Mouse (Mus musculus) cerebral cortex, adult 2 months (tissue): ENCODE measurements around the gene Olfr790.

ENCODE experiments used
- WGBS: fragments of 180-500 bp; shearing (Covaris S2); methylation state at CpG from one replicate; pipeline ENCODE4 v1.1.7; 2018; 5-methylcytosine and 5-hydroxymethylcytosine counted together

The Olfr790 gene

GRCm38 (mm10) chr10:129498192-129498591 lies at the start of gene Olfr790:
Olfr790 (plus strand) TSS chr10:129498492.

GRCm38 (mm10) chr10:129461562-129461961 lies 36.7 kb upstream of the Olfr790 start, which contains the start of gene Olfr787:
Olfr787 (plus strand) TSS chr10:129461862.
- 86% methylated on average over 3 of the region's 3 CpGs for WGBS

GRCm38 (mm10) chr10:129470698-129471097 lies 27.6 kb upstream of the Olfr790 start, which contains the start of gene Olfr788:
Olfr788 (plus strand) TSS chr10:129470998.

GRCm38 (mm10) chr10:129473256-129473655 lies 25.0 kb upstream of the Olfr790 start:
- WGBS: 62% methylated on average over 2 of the region's 2 CpGs

GRCm38 (mm10) chr10:129484452-129484851 lies 13.8 kb upstream of the Olfr790 start, which contains the start of gene Olfr789:
Olfr789 (plus strand) TSS chr10:129484752.
- WGBS: 64% methylated on average over 2 of the region's 2 CpGs

- 48% methylated on average over 2 of the region's 2 CpGs for WGBS
These were observed 8.2 kb upstream of the Olfr790 start for GRCm38 (mm10) chr10:129490101-129490500.

- 72% methylated on average over 3 of the region's 3 CpGs for WGBS
These were observed 23.2 kb downstream of the Olfr790 start, which contains the start of gene Olfr791 for GRCm38 (mm10) chr10:129521492-129521891. Olfr791 (plus strand) TSS chr10:129521792.

GRCm38 (mm10) chr10:129538862-129539261 lies 40.6 kb downstream of the Olfr790 start, which contains the start of gene Olfr792:
Olfr792 (plus strand) TSS chr10:129539162.
- WGBS: 93% methylated on average over 1 of the region's 1 CpGs

- 66% methylated on average over 1 of the region's 1 CpGs for WGBS
These were observed 51.1 kb downstream of the Olfr790 start for GRCm38 (mm10) chr10:129549354-129549753.
